17 mouse cellular contexts compared by ENCODE assay signal in genomic region chr5:3395020-3395419, GRCm38 (mm10). TPM values are rescaled to one million over a fixed set of nuclear protein-coding genes. Genes with fewer than 3 reads are reported as not detected.
DNase-seq lines count a peak whose midpoint lies in the region; ATAC-seq lines count a peak whose summit lies in the region.
"Had no signal": no experiment of that assay in that cellular context is flagged by ENCODE, and none has a peak within 500 bp of the region (broad histone marks: within the 10 kb centered on the region; RNA-seq: fewer than 3 reads in every experiment).

No protein-coding gene starts in this region.

- peaks cover 17% of the 10 kb centered on the region for H3K4me1 ChIP-seq in forebrain, embryonic 16.5 days (replicated peaks; ENCODE audit: control insufficient read depth, insufficient read depth, low read length)
- peaks cover 19% of the 10 kb centered on the region; the same call in 1 of the 2 replicates for H3K4me1 ChIP-seq in midbrain, embryonic 10.5 days
- H3K4me1 ChIP-seq in intestine, embryonic 15.5 days (replicated peaks) = no peaks in the 10 kb centered on the region

- DNase-seq in cerebellum, postnatal 10 days = peak; percentile 77 to 79
- DNase-seq in cerebellum, adult 11-12 months = no peak
- DNase-seq in MN1 (ENCODE audit: low spot score) (peak; percentile 40), adipocyte (ENCODE audit: low spot score) (no peak)
- DNase-seq in midbrain, embryonic 10.5 days (ENCODE audit: low spot score) = peak; percentile 24
- no peak for DNase-seq in urinary bladder, postnatal 14 days (ENCODE audit: low spot score)
- DNase-seq: adrenal gland, postnatal 14 days; gastrocnemius, postnatal 14 days; heart, postnatal 36 days; spleen, adult 18-20 months; thymus, adult 2 months had no signal

- H3K9me3 ChIP-seq in forebrain, embryonic 16.5 days (ENCODE audit: control insufficient read depth, low read length) = no peaks in the 10 kb centered on the region
- no peaks in the 10 kb centered on the region for H3K9me3 ChIP-seq in midbrain, embryonic 10.5 days (replicated peaks)
- H3K9me3 ChIP-seq in intestine, embryonic 15.5 days = no peaks in the 10 kb centered on the region
- H3K9me3 ChIP-seq: megakaryocyte, embryonic 14.5 days had no signal

- H3K4me2 ChIP-seq in forebrain, embryonic 16.5 days (ENCODE audit: low read length) = no peak overlapping the region
- no peak overlapping the region for H3K4me2 ChIP-seq in intestine, embryonic 15.5 days (replicated peaks)

- ATAC-seq in forebrain, embryonic 16.5 days = peak; percentile 73
- ATAC-seq in intestine, embryonic 15.5 days = no peak

- H3K4me3 ChIP-seq in forebrain, embryonic 16.5 days (replicated peaks; ENCODE audit: low read length) = no peak overlapping the region
- no peak overlapping the region for H3K4me3 ChIP-seq in midbrain, embryonic 10.5 days
- H3K4me3 ChIP-seq in intestine, embryonic 15.5 days (replicated peaks) = no peak overlapping the region
- H3K4me3 ChIP-seq: erythroblast, embryonic 14.5 days; left cerebral cortex, adult 2 months; megakaryocyte, embryonic 14.5 days had no signal

- no peaks in the 10 kb centered on the region for H3K36me3 ChIP-seq in forebrain, embryonic 16.5 days (ENCODE audit: control insufficient read depth, insufficient read depth)
- H3K36me3 ChIP-seq in midbrain, embryonic 10.5 days = 0 out of 2 replicates have a peak, but pooled peaks cover 2% of the 10 kb centered on the region
- no peaks in the 10 kb centered on the region for H3K36me3 ChIP-seq in intestine, embryonic 15.5 days

- H3K27ac ChIP-seq in forebrain, embryonic 16.5 days (ENCODE audit: low read length) = peak overlapping the region; percentile 37; the same call in 1 of the 2 replicates
- H3K27ac ChIP-seq in midbrain, embryonic 10.5 days (replicated peaks) = peak overlapping the region; percentile 69
- H3K27ac ChIP-seq in intestine, embryonic 15.5 days = no peak overlapping the region
- H3K27ac ChIP-seq: left cerebral cortex, adult 2 months; liver, embryonic 14.5 days had no signal

- no peaks in the 10 kb centered on the region for H3K27me3 ChIP-seq in forebrain, embryonic 16.5 days (replicated peaks; ENCODE audit: control insufficient read depth, insufficient read depth, low read length)
- H3K27me3 ChIP-seq in midbrain, embryonic 10.5 days (ENCODE audit: low read depth, poor library complexity, severe bottlenecking) = no peaks in the 10 kb centered on the region
- no peaks in the 10 kb centered on the region for H3K27me3 ChIP-seq in intestine, embryonic 15.5 days (replicated peaks)
- H3K27me3 ChIP-seq: megakaryocyte, embryonic 14.5 days had no signal

- H3K9ac ChIP-seq in forebrain, embryonic 16.5 days (replicated peaks; ENCODE audit: low read depth, low read length) = no peak overlapping the region
- no peak overlapping the region for H3K9ac ChIP-seq in intestine, embryonic 15.5 days
- H3K9ac ChIP-seq: liver, embryonic 14.5 days had no signal

- 16% methylated on average over 6 of the region's 6 CpGs for WGBS in forebrain, embryonic 16.5 days
- WGBS in midbrain, embryonic 10.5 days = 64% methylated on average over 6 of the region's 6 CpGs
- WGBS in intestine, embryonic 15.5 days = 82% methylated on average over 6 of the region's 6 CpGs

RNA-seq across cellular contexts. Expression of gene Cdk6, which starts 53.7 kb away (rescaled TPM):
- polyA plus RNA-seq in forebrain, embryonic 16.5 days (2015; fragmentation: Nextera tagmentation; extraction: Ambion mirVana) = 26.5 and 29.8 TPM in 2 replicates
- 16.5 and 21.6 TPM in 2 replicates for polyA plus RNA-seq in midbrain, embryonic 10.5 days (2016; fragmentation: Nextera tagmentation; extraction: Ambion mirVana)
- 30.1 and 32.6 TPM in 2 replicates for polyA plus RNA-seq in intestine, embryonic 15.5 days (2015; fragmentation: Nextera tagmentation; extraction: Ambion mirVana)

Comparison
In these comparisons a context has a peak if more than half of its experiments do, and no peak if none do; other contexts are left out.
1. DNase-seq: peak in cerebellum, postnatal 10 days (2 of 2), MN1 (single experiment) and midbrain, embryonic 10.5 days (single experiment); none in cerebellum, adult 11-12 months (single experiment), urinary bladder, postnatal 14 days (single experiment) and adipocyte (single experiment).